Mouse (Mus musculus) stomach, embryonic 15.5 days (tissue): ENCODE measurements around the gene Hoxa3. TPM values are rescaled to one million over a fixed set of nuclear protein-coding genes. Genes with fewer than 3 reads are reported as not detected.

Experiments used
- ATAC-seq: fragments of 200-750 bp; cut with Nextera tagmentation; 2 replicates; pipeline ENCODE4 v1.8.0; 2017; ENCODE audit warnings: low read depth, moderate number of reproducible peaks, moderate TSS enrichment; ENCODE audit not compliant: insufficient read depth, low FRiP score
- H3K27ac ChIP-seq: fragments of 300-500 bp; sonication (generic); 2 replicates; pipeline ENCODE4 v1.5.1; 2015; ENCODE audit warnings: mild to moderate bottlenecking, inconsistent platforms
- H3K27me3 ChIP-seq: fragments of 300-500 bp; sonication (generic); replicated peaks from 2 replicates; pipeline ENCODE4 v1.6.1; 2015; ENCODE audit warnings: inconsistent platforms
- H3K36me3 ChIP-seq: fragments of 300-500 bp; sonication (generic); 2 replicates; pipeline ENCODE4 v1.6.1; 2015; ENCODE audit warnings: inconsistent platforms
- H3K4me1 ChIP-seq: fragments of 300-500 bp; sonication (generic); 2 replicates; pipeline ENCODE4 v1.6.1; 2015; ENCODE audit warnings: inconsistent platforms
- H3K4me2 ChIP-seq: fragments of 300-500 bp; sonication (generic); 2 replicates; pipeline ENCODE4 v1.6.1; 2015; ENCODE audit warnings: mild to moderate bottlenecking, inconsistent platforms
- H3K4me3 ChIP-seq: fragments of 300-500 bp; sonication (generic); replicated peaks from 2 replicates; pipeline ENCODE4 v1.5.1; 2015; ENCODE audit warnings: inconsistent platforms
- H3K9ac ChIP-seq: fragments of 300-500 bp; sonication (generic); 2 replicates; pipeline ENCODE4 v1.6.1; 2015; ENCODE audit warnings: inconsistent platforms
- H3K9me3 ChIP-seq: fragments of 300-500 bp; sonication (generic); 2 replicates; pipeline ENCODE4 v1.6.1; 2016; ENCODE audit warnings: inconsistent platforms
- WGBS: fragments of 180-500 bp; shearing (Covaris S2); methylation state at CpG from one replicate; pipeline ENCODE4 v1.1.7; 2015; 5-methylcytosine and 5-hydroxymethylcytosine counted together
- polyA plus RNA-seq: library from polyadenylated mRNA; unstranded; fragments of >200 nt; fragmentation: Nextera tagmentation; extraction: Ambion mirVana; gene quantifications from 2 replicates; pipeline ENCODE4 v1.2.1, GENCODE M21; 2015

Gene Hoxa3
- polyA plus RNA-seq, 1 experiment from 2014 or later = 8.0 TPM

GRCm38 (mm10) chr6:52182030-52182429 is 31.1 kb downstream of the Hoxa3 start:
- Histone ChIP-seq H3K4me2 (0 out of 2 replicates have a peak overlapping the region, but pooled peaks have one; percentile 2), H3K9ac (no peak overlapping the region), H3K4me3 (no peak overlapping the region), H3K27ac (no peak overlapping the region), H3K36me3 (no peaks in the 10 kb centered on the region), H3K27me3 (peaks cover 2% of the 10 kb centered on the region; the same call in 1 of the 2 replicates), H3K9me3 (no peaks in the 10 kb centered on the region), H3K4me1 (peaks cover 49% of the 10 kb centered on the region)
- 45% methylated on average over 2 of the region's 2 CpGs for WGBS
- no peak for ATAC-seq

- Histone ChIP-seq H3K9ac (no peak overlapping the region; the same call in 1 of the 2 replicates), H3K9me3 (no peaks in the 10 kb centered on the region), H3K4me3 (peak overlapping the region; percentile 60), H3K27me3 (0 out of 2 replicates have a peak, but pooled peaks cover 2% of the 10 kb centered on the region), H3K36me3 (no peaks in the 10 kb centered on the region), H3K27ac (peak overlapping the region; percentile 96), H3K4me2 (peak overlapping the region; percentile 59), H3K4me1 (peaks cover 41% of the 10 kb centered on the region)
- WGBS = 40% methylated on average over 3 of the region's 3 CpGs
- ATAC-seq = no peak
Observed at GRCm38 (mm10) chr6:52180726-52181125, 32.4 kb downstream of the Hoxa3 start.

DNA sequence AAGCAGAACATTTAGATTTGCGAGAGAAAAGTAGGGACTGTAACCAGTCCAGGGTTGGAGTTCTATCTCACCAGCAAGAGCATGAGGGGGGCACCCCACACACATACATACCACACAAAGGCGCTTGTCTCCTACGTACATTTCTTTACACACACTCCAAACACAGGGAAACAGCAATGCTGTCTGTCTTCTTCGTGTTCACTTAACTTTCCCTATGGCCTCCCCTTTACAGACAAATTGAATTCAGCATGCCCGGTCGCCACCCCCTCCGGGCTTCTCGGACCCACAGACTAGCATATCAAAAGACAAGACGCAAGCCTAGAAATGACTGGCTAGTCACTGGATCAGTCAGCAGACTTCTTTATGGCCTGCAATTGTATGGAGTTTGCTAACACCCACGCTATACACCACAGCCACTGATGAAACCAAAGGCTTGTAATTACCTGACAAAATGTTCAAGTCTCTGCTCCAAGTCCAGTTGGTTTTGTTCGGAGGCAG is 32.9 kb downstream of the Hoxa3 start:
- Histone ChIP-seq H3K9me3 (no peaks in the 10 kb centered on the region), H3K36me3 (no peaks in the 10 kb centered on the region), H3K4me1 (peaks cover 37% of the 10 kb centered on the region), H3K4me2 (peak overlapping the region; percentile 59), H3K27ac (peak overlapping the region; percentile 96), H3K27me3 (0 out of 2 replicates have a peak, but pooled peaks cover 2% of the 10 kb centered on the region), H3K4me3 (peak overlapping the region; percentile 60), H3K9ac (peak overlapping the region; percentile 19; the same call in 1 of the 2 replicates)
- 21% methylated on average over 11 of the region's 11 CpGs for WGBS
- ATAC-seq = no peak

DNA sequence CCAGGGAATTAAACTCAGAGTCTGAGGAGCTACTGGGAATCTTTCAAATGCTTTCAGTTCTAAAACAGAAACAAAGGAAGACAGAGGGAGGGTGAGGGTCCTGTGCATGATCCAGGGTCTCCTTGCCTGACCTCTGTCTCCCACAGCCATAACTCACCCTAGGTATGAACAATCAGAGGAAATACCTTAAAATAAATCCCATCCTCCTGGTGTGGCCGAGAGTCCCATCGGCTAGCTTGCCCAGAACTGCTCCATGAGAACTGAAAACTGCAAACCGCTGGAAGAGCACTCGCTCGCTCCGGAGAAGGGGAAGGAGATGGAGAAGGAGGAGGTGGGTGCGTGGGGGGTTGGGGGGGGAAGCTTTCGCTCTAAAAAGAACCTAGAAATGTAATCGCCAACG is 33.4 kb downstream of the Hoxa3 start:
- Histone ChIP-seq H3K27ac (peak overlapping the region; percentile 96), H3K9me3 (no peaks in the 10 kb centered on the region), H3K4me2 (peak overlapping the region; percentile 59), H3K4me3 (peak overlapping the region; percentile 60), H3K36me3 (no peaks in the 10 kb centered on the region), H3K27me3 (0 out of 2 replicates have a peak, but pooled peaks cover 2% of the 10 kb centered on the region), H3K4me1 (peaks cover 34% of the 10 kb centered on the region), H3K9ac (peak overlapping the region; percentile 19)
- no peak for ATAC-seq
- 12% methylated on average over 10 of the region's 10 CpGs for WGBS

DNA sequence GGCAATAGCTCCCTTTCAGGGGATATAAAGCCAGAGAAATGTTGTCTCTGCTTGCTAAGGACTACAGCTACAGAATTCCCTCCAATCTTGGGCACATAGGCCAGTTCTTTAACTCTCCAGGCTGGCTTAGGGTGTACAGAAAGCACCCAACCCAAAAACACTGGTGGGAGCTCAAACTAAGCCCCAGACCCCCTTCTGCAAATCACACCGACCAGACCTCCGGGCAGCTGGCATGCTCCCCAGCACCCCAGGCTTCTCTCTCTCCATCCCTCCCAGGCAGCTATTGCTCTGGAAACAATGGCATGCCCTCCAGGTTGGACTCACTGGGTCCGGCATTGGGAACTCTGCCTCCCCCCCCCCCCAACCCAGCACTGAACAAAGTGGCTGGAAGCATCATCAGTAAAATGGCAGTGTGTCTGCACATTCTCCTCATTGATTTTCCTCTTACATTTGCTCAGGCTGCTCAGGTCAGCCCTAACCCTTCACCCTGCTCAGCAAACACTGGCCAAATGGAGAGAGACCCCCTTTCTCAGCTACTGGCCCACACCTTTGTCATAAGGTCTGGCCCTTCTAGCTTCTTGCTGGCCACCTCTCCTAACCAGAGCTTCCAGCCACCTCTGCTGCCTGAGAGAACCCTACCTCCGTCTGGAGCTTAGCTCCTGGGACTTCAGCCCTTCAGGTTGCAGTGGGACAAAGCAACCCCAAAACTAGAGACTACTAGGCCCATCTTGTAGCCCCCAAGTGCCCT is 34.0 kb downstream of the Hoxa3 start:
- Histone ChIP-seq H3K4me3 (peak overlapping the region; percentile 60), H3K4me1 (peaks cover 28% of the 10 kb centered on the region), H3K9me3 (no peaks in the 10 kb centered on the region), H3K9ac (peak overlapping the region; percentile 24; the same call in 1 of the 2 replicates), H3K36me3 (no peaks in the 10 kb centered on the region), H3K27ac (peak overlapping the region; percentile 96), H3K4me2 (peak overlapping the region; percentile 59), H3K27me3 (no peaks in the 10 kb centered on the region)
- WGBS = 8% methylated on average over 4 of the region's 4 CpGs
- ATAC-seq = no peak

GRCm38 (mm10) chr6:52177806-52178205 is 35.3 kb downstream of the Hoxa3 start:
- peak overlapping the region; percentile 60 for H3K4me3 ChIP-seq
- no peak for ATAC-seq
- H3K9me3 ChIP-seq = no peaks in the 10 kb centered on the region
- peaks cover 15% of the 10 kb centered on the region; the same call in 1 of the 2 replicates for H3K4me1 ChIP-seq
- 15% methylated on average over 9 of the region's 9 CpGs for WGBS
- peak overlapping the region; percentile 96 for H3K27ac ChIP-seq
- peak overlapping the region; percentile 59 for H3K4me2 ChIP-seq
- H3K9ac ChIP-seq = peak overlapping the region; percentile 66; the same call in 1 of the 2 replicates
- H3K36me3 ChIP-seq = no peaks in the 10 kb centered on the region
- H3K27me3 ChIP-seq = no peaks in the 10 kb centered on the region

DNA sequence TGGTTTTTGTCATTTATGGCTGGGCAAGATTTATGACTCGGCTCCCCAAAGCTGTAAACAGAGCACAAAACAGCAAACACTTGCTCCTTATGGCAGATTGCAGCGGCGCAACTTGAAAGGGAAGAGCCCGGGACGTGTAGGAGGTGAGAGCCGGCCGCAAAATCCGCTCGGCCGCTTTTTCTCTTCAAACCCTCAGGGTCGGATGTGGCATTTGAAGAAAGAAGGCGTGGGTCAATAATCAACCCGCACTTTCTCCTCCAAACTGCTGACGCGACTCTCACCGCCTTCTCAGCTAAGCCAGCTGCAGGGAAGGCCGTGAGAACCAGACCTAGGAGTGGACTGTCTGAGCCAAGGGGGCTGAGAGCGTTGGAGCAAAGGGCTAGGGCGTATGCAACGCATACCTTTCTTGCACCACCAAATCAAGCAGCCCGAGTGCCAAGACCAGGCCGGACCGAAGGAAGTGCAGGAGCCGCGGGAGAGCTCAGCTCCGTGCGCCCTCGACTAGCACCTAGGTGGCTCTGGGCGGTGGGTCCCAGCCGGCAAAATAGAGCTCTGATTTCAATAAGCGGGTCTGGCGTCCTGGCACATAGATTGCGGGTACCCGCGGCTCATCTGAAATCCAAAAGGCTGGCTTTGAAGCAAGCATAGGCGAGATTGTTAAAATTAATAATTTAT is 35.9 kb downstream of the Hoxa3 start, which contains the start of gene 5730596B20Rik:
Gene 5730596B20Rik, plus strand, starts transcription at position 438 of the 675 bp plus-strand sequence.
- peak within 1 kb of the TSS; percentile 59 for H3K4me2 ChIP-seq
- H3K9ac ChIP-seq = peak within 1 kb of the TSS; percentile 71; the same call in 1 of the 2 replicates
- WGBS = 2% methylated on average over 36 of the region's 36 CpGs
- no peak for ATAC-seq
- no peaks in the 10 kb centered on the region for H3K9me3 ChIP-seq
- peak within 1 kb of the TSS; percentile 60 for H3K4me3 ChIP-seq
- H3K4me1 ChIP-seq = peaks cover 20% of the 10 kb centered on the region
- H3K27ac ChIP-seq = peak within 1 kb of the TSS; percentile 96
- H3K27me3 ChIP-seq = 0 out of 2 replicates have a peak, but pooled peaks cover 5% of the 10 kb centered on the region
- H3K36me3 ChIP-seq = no peaks in the 10 kb centered on the region

GRCm38 (mm10) chr6:52176391-52176790 is 36.7 kb downstream of the Hoxa3 start:
- H3K27ac ChIP-seq = peak overlapping the region; percentile 96
- ATAC-seq = no peak
- peaks cover 7% of the 10 kb centered on the region; the same call in 1 of the 2 replicates for H3K27me3 ChIP-seq
- H3K4me1 ChIP-seq = peaks cover 21% of the 10 kb centered on the region
- WGBS = 1% methylated on average over 6 of the region's 6 CpGs
- peak overlapping the region; percentile 60 for H3K4me3 ChIP-seq
- H3K9me3 ChIP-seq = no peaks in the 10 kb centered on the region
- H3K4me2 ChIP-seq = peak overlapping the region; percentile 59
- peak overlapping the region; percentile 71; the same call in 1 of the 2 replicates for H3K9ac ChIP-seq
- H3K36me3 ChIP-seq = no peaks in the 10 kb centered on the region

- Histone ChIP-seq H3K4me1 (peaks cover 20% of the 10 kb centered on the region), H3K4me2 (peak overlapping the region; percentile 59), H3K9ac (peak overlapping the region; percentile 71; the same call in 1 of the 2 replicates), H3K27me3 (peaks cover 12% of the 10 kb centered on the region; the same call in 1 of the 2 replicates), H3K4me3 (peak overlapping the region; percentile 60), H3K27ac (peak overlapping the region; percentile 96), H3K36me3 (no peaks in the 10 kb centered on the region), H3K9me3 (no peaks in the 10 kb centered on the region)
- WGBS = under 1% methylated on average over 25 of the region's 35 CpGs
- ATAC-seq = no peak
Observed at GRCm38 (mm10) chr6:52175864-52176263, 37.3 kb downstream of the Hoxa3 start.

DNA sequence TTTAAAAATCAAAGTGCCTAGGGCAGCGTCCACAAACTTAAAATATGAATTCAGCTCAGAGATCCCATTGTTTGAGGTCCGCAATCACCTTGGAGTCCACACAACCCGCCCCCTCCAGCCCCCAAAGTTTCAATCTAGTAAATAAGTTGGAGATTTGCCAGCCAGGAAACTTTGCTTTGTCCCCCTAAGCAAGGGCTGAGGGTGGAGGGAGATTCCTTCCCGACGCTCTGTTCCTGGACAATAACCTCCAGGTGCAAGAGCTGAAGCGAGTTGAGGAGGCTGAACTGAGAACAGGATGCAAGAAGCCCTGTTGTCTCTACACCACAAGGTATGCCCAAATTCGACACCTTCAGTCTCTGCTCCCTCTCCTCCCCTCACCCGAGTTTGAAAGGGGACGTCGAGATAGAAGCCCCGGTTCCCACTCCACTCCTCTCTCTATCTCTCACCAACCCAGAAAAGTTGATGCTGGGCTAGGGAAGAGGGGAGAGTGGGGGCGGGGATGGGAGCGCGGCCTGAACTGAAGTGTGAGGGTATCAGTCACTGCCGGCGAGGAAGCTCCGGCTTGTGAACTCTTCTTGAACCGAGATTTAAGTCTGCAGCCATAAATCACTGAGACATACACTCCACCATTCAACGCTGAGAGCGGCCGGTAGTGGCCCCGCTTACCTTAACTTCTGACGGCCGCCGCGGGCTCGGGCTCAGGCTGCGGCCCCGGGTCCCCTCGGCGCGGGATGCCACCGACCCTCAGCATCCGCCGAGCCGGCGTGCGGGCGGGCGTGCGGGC is 38.0 kb downstream of the Hoxa3 start:
- H3K9me3 ChIP-seq = no peaks in the 10 kb centered on the region
- peak; percentile 20; the same call in 1 of the 2 replicates for ATAC-seq
- H3K27me3 ChIP-seq = peaks cover 12% of the 10 kb centered on the region; the same call in 1 of the 2 replicates
- H3K4me1 ChIP-seq = peaks cover 24% of the 10 kb centered on the region
- no peaks in the 10 kb centered on the region for H3K36me3 ChIP-seq
- H3K4me3 ChIP-seq = peak overlapping the region; percentile 60
- 2% methylated on average over 41 of the region's 41 CpGs for WGBS
- peak overlapping the region; percentile 71 for H3K9ac ChIP-seq
- peak overlapping the region; percentile 96 for H3K27ac ChIP-seq
- peak overlapping the region; percentile 59 for H3K4me2 ChIP-seq

DNA sequence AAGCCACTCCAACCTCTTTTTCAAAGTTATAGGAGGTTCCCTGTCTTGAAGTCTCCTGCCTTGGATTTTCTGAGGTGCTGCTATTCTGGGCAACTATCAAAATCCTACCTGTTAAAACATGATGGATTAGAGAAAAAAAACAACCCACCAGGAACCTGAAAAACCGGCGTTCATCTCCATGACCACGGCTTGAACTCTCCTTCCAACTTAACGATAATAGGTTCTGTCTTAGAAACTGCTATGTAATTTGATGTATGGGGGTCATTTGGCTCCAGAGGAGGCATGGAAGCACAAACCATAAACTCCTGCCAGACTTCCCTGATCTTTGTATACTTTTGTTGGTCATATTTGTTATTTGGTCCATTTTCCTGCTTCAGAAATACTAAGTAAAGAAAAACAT is 39.5 kb downstream of the Hoxa3 start:
- Histone ChIP-seq H3K27me3 (peaks cover 15% of the 10 kb centered on the region), H3K27ac (peak overlapping the region; percentile 97), H3K4me3 (peak overlapping the region; percentile 41), H3K9ac (no peak overlapping the region), H3K4me2 (peak overlapping the region; percentile 77), H3K9me3 (no peaks in the 10 kb centered on the region), H3K36me3 (no peaks in the 10 kb centered on the region), H3K4me1 (peaks cover 29% of the 10 kb centered on the region)
- ATAC-seq = no peak
- WGBS = 3% methylated on average over 4 of the region's 4 CpGs
